16 mouse cellular contexts compared by ENCODE assay signal in genomic region chr14:97814555-97815175, GRCm38 (mm10).
DNase-seq lines count a peak whose midpoint lies in the region; ATAC-seq and TF ChIP-seq lines count a peak whose summit lies in the region.
"Had no signal": no experiment of that assay in that cellular context is flagged by ENCODE, and none has a peak within 500 bp of the region (broad histone marks: within the 10 kb centered on the region; RNA-seq: fewer than 3 reads in every experiment).

No protein-coding gene starts in this region.

- H3K27ac ChIP-seq in heart, embryonic 11.5 days (ENCODE audit: low read depth, low read length), result no peak overlapping the region
- no peak overlapping the region for H3K27ac ChIP-seq in forebrain, embryonic 13.5 days
- no peak overlapping the region for H3K27ac ChIP-seq in hindbrain, embryonic 14.5 days
- H3K27ac ChIP-seq: limb, embryonic 12.5 days; midbrain, embryonic 12.5 days; stomach, postnatal 0 days had no signal

- no peak for TF ChIP-seq CTCF in lung, adult 2 months (IDR thresholded peaks at IDR 0.05; ENCODE audit: insufficient read depth, low read length)

- ATAC-seq in heart, embryonic 11.5 days (replicated peaks; ENCODE audit: insufficient number of reproducible peaks, low FRiP score, low TSS enrichment), result no peak
- ATAC-seq in forebrain, embryonic 13.5 days, result peak; percentile 87
- ATAC-seq in hindbrain, embryonic 14.5 days (ENCODE audit: low FRiP score), result 0 out of 2 replicates have a peak, but pooled peaks have one; percentile 27
- no peak for ATAC-seq in megakaryocyte, adult 5-6 weeks (ENCODE audit: poor library complexity, severe bottlenecking)
- ATAC-seq in inflammation-experienced regulatory T-cells, adult 6 months, result no peak
- ATAC-seq: liver, postnatal 0 days had no signal

- H3K36me3 ChIP-seq in heart, embryonic 11.5 days (ENCODE audit: control insufficient read depth, insufficient read depth, low read length), result no peaks in the 10 kb centered on the region
- no peaks in the 10 kb centered on the region for H3K36me3 ChIP-seq in forebrain, embryonic 13.5 days (ENCODE audit: poor library complexity, severe bottlenecking)
- no peaks in the 10 kb centered on the region for H3K36me3 ChIP-seq in hindbrain, embryonic 14.5 days (replicated peaks; ENCODE audit: control insufficient read depth, insufficient read depth)
- H3K36me3 ChIP-seq: limb, embryonic 12.5 days; midbrain, embryonic 12.5 days had no signal

- H3K4me3 ChIP-seq in heart, embryonic 11.5 days (ENCODE audit: low read depth, low read length), result no peak overlapping the region
- no peak overlapping the region for H3K4me3 ChIP-seq in lung, adult 2 months (replicated peaks; ENCODE audit: extremely low read depth, low read depth, low read length)
- H3K4me3 ChIP-seq in forebrain, embryonic 13.5 days, result no peak overlapping the region
- no peak overlapping the region for H3K4me3 ChIP-seq in hindbrain, embryonic 14.5 days (replicated peaks; ENCODE audit: low read length)
- H3K4me3 ChIP-seq: erythroblast, embryonic 14.5 days; limb, embryonic 12.5 days; midbrain, embryonic 12.5 days had no signal

- no peak overlapping the region for H3K9ac ChIP-seq in heart, embryonic 11.5 days (ENCODE audit: low read depth, low read length)
- H3K9ac ChIP-seq in forebrain, embryonic 13.5 days, result no peak overlapping the region
- no peak overlapping the region for H3K9ac ChIP-seq in hindbrain, embryonic 14.5 days
- H3K9ac ChIP-seq: limb, embryonic 12.5 days; liver, postnatal 0 days; midbrain, embryonic 12.5 days had no signal

- H3K4me2 ChIP-seq in heart, embryonic 11.5 days, result no peak overlapping the region
- H3K4me2 ChIP-seq in forebrain, embryonic 13.5 days, result no peak overlapping the region
- H3K4me2 ChIP-seq in hindbrain, embryonic 14.5 days (replicated peaks), result no peak overlapping the region
- H3K4me2 ChIP-seq: limb, embryonic 12.5 days; midbrain, embryonic 12.5 days had no signal

- H3K4me1 ChIP-seq in heart, embryonic 11.5 days (ENCODE audit: control insufficient read depth, insufficient read depth, low read length), result no peaks in the 10 kb centered on the region
- no peaks in the 10 kb centered on the region for H3K4me1 ChIP-seq in lung, adult 2 months (ENCODE audit: control insufficient read depth, insufficient read depth, low read length)
- peaks cover 5% of the 10 kb centered on the region for H3K4me1 ChIP-seq in forebrain, embryonic 13.5 days
- peaks cover 3% of the 10 kb centered on the region; the same call in 1 of the 2 replicates for H3K4me1 ChIP-seq in hindbrain, embryonic 14.5 days (replicated peaks; ENCODE audit: control insufficient read depth, insufficient read depth, low read length)

- H3K27me3 ChIP-seq in heart, embryonic 11.5 days (ENCODE audit: control insufficient read depth, insufficient read depth, low read length), result no peaks in the 10 kb centered on the region
- H3K27me3 ChIP-seq in forebrain, embryonic 13.5 days, result no peaks in the 10 kb centered on the region
- no peaks in the 10 kb centered on the region for H3K27me3 ChIP-seq in hindbrain, embryonic 14.5 days (ENCODE audit: control insufficient read depth, insufficient read depth, low read length)
- H3K27me3 ChIP-seq: limb, embryonic 12.5 days; midbrain, embryonic 12.5 days had no signal

- DNase-seq in heart, adult 18-20 months, result peak; percentile 52 to 73
- DNase-seq in lung, postnatal 36 days, result peak; percentile 1
- no peak for DNase-seq in lung, adult 2 months
- DNase-seq in hindbrain, embryonic 14.5 days (ENCODE audit: low spot score), result peak; percentile 63
- DNase-seq: embryo, embryonic 11 days; kidney, postnatal 14 days; liver, postnatal 0 days; thymus, postnatal 36 days had no signal

- H3K9me3 ChIP-seq in heart, embryonic 11.5 days (replicated peaks; ENCODE audit: control insufficient read depth, low read length), result no peaks in the 10 kb centered on the region
- no peaks in the 10 kb centered on the region for H3K9me3 ChIP-seq in forebrain, embryonic 13.5 days (replicated peaks)
- H3K9me3 ChIP-seq in hindbrain, embryonic 14.5 days (ENCODE audit: control insufficient read depth, low read length), result no peaks in the 10 kb centered on the region
- H3K9me3 ChIP-seq: limb, embryonic 12.5 days; midbrain, embryonic 12.5 days had no signal

- TF ChIP-seq POLR2A in lung, adult 2 months (IDR thresholded peaks at IDR 0.05; ENCODE audit: borderline replicate concordance, extremely low read depth, low read depth, low read length), result no peak

- 79% methylated on average over 7 of the region's 7 CpGs for WGBS in heart, embryonic 11.5 days (ENCODE audit: insufficient replicate concordance)
- WGBS in lung, adult 2 months, result 52% methylated on average over 7 of the region's 7 CpGs
- 39% methylated on average over 7 of the region's 7 CpGs for WGBS in forebrain, embryonic 13.5 days
- WGBS in hindbrain, embryonic 14.5 days, result 61% methylated on average over 7 of the region's 7 CpGs

Comparison
In these comparisons a context has a peak if more than half of its experiments do, and no peak if none do; other contexts are left out.
1. ATAC-seq: peak in forebrain, embryonic 13.5 days (single experiment) and hindbrain, embryonic 14.5 days (single experiment); none in heart, embryonic 11.5 days (single experiment), megakaryocyte, adult 5-6 weeks (single experiment) and inflammation-experienced regulatory T-cells, adult 6 months (single experiment).